Mouse (Mus musculus): ENCODE data around the gene Snx8.

DNA sequence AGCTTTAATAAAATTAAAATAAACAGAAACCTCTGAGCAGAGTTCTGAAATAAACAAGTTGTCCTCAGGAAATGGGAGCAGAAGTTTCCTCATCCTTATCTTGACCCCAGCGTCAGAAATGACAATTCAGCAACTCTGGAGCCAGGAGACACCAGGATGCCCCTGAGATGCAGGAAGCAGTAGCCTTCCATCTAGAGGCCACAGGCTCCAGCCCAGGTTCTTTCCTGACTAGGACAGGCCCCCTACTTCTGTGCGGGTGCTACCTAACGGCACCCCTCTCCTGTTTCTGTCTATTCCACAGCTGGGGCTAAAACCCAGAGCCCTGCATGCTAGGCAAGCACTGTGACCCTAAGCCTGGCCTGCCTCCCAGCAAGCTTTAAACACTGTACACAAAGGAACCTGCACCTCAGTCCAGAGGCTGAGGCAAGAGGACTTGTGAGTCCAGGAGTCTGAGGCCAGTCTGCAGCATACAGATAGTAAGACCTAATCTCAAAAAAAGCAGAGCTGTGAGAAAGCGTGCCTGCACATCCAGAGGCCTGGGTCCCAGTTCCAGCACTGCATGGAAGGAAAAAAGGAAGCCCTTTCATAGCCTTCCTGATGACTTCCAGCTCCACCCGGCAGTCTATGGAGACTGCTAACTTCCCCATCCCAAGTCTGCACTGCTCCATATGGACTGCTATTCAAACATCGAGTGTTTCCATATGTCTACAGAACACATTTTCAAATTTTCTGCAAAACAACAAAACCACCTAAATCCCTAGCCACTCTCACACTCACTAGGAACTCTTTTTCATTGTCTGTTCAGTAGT lies 18.4 kb downstream of the Snx8 start:
- TF ChIP-seq CTCF (IDR thresholded peaks at IDR 0.05; ENCODE audit: low read depth, low read length), result no peak
- TF ChIP-seq POLR2A (IDR thresholded peaks at IDR 0.05; ENCODE audit: extremely low read depth, insufficient read depth, low read length), result no peak
